Mouse (Mus musculus) lung, adult 18-20 months (tissue): ENCODE results near the gene Fos.
A peak's percentile ranks its signal among the peaks of the same experiment; 100 is the strongest.

Experiments
- DNase-seq, 2 experiments: peaks; one replicate each; pipeline ENCODE4 v3.0.0; 2022; ENCODE audit warnings: mixed read lengths in 2 of 2

Gene Fos

DNA sequence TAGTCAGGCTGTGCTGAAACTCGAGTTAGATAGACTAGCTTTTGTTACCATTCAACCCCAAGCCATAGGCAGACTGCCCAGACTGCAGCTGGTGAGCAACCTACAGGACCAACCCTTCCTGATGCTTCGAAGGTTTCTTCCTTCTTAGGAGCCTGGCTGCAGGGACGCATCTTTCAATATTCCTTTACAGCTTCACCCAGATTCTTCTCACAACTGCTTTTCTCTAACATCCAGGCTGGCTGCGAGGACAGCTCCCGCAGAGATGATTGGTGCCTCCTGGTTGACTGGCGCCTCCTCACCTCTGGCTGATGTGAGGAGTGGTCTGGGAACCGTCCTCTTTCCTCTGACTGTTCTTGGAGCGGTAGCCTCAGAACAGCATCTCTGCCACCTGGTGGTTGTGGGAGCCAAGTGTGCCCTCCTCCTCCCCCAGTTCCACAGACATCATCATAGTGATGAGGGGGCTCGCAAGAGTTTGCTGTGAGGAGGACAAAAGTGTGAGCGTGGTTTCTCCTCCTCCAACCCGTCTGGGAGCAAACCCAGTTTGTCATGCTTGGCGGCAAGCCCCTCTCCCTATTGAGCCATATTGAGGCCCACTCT is 14.0 kb downstream of the Fos start:
- DNase-seq, result peak; percentile 74 to 78

DNA sequence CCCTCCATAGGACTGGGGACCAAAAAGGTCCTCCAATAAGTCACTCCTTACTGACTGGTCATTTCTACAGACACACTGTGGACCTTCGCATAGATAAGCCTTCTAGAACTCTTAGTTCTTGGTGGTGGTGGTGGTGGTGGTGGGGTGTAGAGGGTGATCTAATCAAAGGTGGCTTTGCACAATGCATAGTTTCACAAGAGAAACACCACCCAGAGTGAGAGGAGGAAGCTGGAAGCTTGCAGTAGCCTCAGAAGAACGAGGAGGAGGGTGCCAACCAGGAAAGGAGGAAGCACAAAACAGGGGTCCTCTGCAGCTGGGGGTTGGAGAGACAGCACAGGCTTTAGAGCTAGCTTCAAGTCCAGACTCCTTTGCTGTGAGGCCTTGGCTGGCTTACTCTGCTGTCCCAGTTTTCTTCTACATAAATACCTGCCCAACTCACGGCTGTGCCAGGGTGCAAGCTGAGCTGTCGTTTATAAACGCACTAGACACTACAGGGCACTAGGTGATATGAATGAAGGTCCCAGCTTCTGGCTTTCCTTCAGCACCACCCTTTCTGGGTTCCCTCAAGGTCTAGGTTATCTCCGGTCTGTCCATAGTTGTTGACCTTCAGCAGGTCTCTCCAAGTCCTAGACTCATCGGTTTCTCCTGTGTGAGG is 15.7 kb downstream of the Fos start:
- DNase-seq, result peak in 1 of 2 experiments; percentile 31

DNA sequence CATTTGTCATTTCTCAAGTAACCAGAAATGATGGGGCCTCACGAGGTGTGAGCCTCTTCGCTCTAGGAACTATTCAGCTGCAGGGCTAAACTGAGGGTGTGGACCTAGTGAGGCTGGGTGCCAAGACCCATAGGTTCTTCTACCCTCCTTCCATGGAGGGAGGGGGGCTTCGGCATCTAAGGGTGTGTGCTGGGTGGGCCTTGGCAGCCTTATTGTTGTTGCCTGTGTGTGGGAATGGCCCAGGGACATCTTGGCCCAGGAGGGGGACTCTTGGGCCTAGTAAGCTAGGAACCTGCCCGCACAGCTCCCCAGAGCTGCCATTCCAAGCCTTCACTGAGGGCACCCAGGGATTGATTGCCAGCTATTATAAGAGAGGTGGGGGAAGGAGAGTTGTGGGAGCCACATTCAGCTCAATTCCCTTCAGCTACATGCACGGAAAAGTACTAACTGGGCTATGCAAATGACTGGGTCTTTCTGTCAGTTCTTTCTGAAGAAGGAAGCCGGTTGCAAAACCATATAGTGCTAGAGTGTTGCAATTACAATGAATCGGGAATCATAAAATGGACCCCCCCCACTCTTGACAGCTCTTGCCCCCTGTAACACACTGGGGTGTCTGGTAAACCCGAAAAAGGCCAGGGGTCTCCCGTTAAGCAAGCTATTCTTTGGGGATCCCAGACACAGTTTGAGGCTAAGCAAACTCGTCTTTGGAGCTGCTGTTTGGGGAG is 16.6 kb downstream of the Fos start:
- no peak for DNase-seq

DNA sequence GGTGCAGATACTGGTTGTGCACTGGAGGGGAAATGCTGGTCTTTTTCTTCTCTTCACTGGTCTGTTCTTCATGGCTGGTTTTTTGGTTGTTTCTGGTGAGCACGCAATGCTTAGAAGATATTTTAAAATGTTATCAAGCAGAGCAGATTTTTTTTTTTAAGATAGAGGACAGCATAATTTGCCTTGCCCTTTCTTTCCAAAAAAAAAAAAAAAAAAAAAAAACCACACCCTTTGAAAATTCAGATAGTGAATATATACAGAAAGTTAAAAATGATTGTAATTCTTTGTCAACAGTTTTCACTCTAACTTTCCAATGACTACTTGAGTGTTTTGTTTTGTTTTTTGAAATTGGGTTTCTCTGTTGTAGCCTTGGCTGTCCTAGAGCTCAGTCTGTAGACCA is 17.3 kb downstream of the Fos start:
- DNase-seq, result no peak

DNA sequence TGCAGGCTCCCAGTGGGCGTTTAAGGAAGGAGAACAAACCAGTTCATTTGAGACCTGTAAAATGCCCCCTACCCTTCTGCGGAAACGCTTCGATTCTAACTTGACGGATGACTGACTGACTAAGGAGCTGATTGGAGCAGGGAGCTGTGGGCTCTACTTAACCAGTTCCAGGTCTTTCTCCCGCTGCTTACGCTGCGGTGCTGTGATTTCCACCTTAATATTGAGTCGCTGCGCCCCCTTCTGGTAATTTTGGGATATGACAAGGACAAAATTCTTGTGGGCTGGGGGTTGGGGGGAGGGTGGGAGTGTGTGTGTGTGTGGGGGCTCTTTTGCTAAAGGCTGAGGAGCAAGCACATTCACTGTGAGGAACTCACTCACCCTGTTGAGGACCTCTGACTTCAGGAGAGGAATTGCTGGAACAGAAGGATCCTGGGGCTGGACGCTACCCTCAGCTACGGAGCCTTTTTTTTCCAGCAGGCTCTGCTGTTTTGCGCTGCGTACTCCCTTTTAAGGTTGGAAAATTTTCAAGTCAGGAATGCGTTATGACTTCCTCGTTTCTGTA is 18.5 kb downstream of the Fos start:
- DNase-seq, result peak; percentile 41 to 70

DNA sequence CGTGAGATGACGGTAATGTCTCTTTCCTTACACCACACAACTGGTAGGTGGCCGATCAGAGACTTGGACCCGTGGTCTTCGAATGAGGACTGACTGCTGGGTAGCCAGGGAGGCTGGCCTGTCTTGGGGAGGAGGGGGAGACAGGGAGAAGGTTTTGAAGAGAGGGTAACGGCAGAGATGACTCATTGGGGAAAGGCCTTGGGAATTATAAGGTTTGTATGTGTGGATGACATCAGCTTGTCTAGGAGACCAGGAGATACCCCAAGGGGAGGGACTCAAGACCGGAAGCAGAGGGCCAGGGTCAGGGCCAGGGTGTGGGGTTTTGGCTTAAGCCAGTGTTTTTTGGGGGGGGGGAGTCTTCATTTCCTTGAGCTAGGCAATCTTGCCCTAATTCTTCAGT is 22.6 kb downstream of the Fos start:
- no peak for DNase-seq

DNA sequence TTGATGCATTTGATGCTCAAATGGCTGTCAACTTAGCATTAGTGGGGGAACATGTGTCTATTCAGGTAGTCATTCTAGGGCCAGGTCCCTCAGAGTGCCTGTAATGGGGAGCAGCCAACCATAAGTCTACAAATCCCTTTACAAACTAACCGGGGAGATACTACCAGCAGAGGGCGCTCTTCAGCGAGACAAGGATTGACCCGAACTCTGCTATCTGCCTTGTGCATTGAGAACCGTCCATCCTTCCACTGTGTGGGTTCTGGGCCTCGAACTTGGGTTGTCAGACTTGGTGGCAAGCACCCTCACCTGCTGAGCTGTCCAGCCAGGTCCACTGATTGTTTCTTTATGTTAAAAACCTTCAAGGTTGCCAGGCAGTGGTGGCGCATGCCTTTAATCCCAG is 23.1 kb downstream of the Fos start:
- peak; percentile 68 to 73 for DNase-seq

DNA sequence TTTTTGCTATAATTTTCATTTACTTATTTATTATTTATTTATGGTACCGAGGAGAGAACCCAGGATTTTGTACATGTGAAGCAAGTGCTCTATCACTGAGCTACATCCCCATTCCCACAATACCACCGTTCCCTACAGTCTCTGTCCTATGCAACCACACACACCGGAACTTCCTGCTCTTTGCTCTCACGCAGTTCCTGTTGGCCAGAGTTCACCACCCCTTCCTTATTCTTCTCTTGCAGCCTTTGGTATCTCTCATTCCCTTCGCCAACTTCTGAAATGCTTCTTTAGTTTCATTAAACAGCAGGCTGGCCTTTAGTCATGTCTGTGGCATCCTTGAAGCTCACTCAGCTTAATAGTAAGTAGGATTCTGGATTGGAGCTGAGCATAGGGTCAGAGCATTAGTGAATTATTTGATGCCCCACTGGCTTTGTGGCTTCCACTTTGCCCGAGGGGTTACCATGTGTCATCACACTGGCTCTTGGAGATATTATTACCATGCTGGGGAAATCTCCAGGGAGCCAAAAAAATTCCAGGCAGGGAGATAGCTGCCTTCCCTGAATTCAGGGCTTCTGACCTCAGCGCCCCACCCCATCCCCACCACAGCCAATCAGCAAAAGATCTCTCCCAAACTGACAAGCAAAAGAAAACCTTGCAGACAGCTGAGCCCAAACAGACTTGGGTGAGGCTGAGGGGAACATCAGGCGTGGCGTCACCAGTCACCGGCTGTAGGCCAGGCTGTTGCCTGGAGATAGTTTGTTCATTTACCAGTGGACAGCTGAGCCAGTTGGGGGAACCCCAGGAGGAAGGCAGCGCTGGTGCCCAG is 23.8 kb downstream of the Fos start:
- peak; percentile 66 to 69 for DNase-seq

DNA sequence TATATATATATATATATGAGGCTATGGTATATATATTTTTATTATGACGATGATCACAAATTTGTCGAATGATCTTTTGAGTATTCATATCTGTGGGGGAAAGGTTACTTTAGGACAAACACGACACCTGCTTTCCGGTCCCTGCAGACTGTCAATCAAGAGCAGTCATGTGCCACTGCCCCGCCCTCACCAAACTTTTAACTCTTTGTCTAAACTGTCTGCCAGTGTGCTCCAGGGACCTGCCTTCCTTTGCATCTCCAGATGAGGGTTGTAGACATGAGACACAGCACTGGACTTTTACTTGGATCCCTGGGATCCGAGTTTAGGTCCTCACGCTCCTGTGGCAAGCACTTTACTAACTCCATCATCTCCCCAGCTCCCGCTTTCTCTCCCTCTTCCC is 25.3 kb downstream of the Fos start:
- no peak for DNase-seq

DNA sequence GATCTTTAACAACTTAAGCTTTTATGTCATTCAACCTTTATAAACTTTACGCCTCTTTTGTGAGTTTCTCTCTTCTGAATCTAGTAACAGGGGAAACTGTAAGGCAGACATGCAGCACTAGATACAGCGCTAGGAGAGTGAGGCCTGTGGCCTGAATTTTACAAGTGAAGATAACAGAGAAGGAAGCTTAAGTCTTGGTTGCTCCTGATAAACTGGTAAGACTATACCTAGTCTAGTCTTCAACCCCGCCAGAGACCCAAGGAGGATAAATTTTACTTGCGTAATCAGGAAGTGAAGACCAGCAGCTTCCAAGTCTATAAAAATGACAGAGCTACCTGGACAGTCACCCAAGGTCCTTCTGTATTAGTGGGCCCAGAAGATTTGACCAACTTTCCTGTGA is 29.0 kb downstream of the Fos start:
- no peak for DNase-seq

DNA sequence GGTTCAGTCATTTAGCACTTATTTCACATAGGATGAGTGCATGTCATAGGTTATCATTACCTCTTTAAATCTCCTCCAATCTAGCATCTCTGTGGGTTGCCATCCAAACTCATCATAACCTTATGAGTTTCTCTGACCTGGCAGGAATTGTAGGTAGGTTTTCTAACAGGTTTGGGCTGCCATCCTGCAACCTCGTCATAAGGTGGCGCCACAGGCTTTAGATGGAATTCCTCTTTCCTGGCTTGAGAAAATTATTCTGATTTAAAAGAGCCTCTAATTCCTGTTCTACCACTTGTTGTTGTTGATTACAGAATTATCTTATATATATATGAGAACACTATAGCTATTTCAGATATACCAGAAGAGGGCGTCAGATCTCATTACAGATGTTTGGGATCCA is 34.5 kb downstream of the Fos start:
- DNase-seq, result peak in 1 of 2 experiments; percentile 39

DNA sequence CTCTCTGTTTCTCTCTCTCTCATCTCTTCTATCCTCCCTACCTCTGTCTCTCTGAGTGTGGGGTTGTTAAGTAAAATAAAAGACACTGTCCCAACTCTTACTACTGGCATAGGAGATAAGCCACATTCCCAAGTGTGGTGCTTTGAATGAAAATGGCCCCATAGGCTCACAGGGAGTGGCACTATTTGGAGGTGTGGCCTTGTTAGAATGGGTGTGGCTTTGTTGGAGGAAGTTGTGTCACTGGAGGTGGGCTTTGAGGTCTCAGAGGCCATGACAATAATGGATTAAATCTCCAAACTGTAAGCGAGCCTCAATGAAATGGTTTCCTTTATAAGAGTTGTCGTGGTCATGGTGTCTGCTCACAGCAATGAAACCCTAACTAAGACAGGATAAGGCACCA is 36.3 kb downstream of the Fos start:
- no peak for DNase-seq

DNA sequence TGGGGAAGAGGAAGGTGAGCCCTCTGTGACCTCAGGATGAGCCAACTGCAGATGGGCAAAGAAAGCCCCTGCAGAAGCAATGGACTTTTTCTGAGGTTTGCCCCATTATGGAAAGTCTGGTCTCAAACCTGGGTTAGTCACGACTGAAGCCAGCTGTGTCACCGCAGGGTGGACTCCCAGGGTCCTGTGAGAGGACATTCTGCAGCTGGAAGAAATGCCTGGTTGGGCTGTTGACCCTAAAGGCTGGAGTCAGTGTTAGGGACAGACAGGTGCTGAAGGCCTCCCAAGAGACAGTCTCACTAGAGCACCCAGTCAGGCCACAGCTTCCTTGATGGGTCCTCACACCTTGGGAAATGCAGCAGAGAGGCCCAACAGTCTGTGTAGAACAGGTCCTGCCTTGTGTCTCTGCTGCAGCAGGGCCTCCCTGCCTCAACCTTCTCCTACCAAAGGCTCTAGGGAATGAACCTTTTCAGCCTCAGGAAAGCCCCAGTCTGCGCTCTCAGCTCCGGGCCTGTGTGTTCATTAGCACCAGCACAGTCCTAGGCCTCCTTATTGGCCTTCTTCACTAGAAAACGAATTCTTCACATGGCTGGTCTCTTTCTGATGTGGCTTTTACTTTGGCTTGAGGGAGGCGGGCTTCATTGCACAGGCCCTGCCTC is 40.2 kb downstream of the Fos start:
- DNase-seq, result no peak

DNA sequence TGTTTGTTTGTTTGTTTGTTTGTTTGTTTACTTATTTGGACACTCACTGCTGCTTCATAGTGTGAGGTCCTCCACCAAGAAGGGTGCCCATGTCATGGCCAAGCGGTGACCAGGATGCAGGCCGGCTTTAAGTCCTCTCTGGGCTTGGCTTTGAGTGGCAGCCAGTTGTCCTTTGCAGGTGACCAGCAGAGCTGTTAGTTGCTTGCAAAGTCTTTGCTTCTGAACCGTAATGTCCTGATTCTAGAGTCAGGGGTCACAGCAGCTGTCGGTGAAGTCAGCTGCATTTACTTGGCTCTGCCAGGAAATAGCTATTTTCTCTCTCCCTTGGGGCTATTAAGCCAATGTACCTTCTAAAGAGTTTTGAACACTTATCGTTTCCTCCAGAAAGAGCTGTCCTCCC is 41.3 kb downstream of the Fos start:
- no peak for DNase-seq

DNA sequence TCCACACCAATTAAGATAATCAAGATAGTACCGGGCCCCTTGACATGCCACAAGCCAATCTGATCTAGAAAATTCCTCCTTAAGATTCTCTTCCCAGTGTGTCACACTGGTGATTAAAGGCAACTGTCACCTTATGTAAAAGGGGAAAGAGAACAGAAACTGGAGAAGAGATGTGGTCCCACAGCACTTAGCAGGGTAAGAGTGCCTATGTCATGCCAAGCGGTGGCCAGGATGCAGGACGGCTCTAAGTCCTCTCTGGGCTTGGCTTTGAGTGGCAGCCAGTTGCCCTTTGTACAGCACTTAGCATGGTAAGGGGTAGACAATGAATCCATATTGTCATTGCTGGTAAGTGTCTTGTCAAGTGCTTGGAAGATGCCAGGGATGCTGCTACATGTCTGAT is 42.2 kb downstream of the Fos start:
- DNase-seq, result no peak

DNA sequence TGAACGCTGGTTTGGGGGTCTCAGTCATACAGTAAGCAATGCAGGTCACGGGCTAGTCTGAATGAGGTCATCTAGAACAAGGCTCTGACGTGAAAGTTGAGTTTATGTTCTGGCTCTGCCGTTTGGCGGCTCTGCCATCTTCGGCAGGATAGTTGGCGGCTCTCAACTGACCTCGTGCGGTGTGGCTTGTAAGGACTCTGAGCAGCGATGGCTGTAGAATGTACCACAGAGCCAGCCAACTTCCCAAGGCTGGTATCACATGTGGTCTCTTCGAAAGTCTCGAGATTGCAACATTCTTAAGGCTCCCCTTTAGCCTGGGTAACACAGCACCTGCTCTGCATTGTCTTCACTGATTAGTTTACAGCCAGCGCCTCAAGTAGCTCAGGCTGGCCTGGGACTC is 43.6 kb downstream of the Fos start:
- DNase-seq, result no peak

DNA sequence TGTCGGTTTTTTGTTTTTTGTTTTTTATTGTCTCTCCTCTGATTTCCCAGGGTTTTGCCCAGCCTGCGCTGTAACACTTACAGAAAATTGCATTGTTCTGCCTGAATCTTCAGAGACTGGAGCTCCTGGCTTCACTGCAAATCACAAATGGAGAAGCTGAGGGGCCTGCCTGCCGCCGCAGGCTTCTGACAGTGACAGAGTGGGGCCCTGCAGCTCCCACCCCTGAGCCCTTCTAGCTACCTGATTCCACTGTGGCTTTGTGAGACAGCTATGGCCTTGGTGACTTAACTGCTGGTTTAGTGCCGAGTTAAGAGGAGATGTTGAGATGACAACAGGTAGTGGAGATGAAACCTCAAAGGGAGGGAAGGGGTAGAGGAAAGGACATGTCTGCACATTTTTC is 44.3 kb downstream of the Fos start:
- DNase-seq, result no peak

DNA sequence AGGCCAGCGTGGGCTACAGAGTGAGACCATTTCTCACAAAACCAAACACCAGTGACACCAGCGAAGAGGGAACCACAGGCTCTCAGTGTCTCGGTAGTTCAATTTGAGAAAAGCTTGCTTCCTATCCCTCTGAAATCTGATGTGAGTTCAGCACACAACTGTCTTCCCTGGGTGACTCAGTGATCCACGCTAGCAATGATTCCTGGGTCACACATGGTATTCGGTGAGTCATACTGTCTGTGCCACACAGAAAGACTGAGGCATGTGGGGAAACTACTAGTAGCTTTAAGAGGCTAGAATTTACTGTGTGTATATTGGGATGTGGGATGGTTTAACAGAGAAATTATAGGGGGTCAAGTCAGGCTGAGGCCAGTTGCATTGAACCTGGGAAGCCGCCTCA is 45.9 kb downstream of the Fos start:
- no peak for DNase-seq

DNA sequence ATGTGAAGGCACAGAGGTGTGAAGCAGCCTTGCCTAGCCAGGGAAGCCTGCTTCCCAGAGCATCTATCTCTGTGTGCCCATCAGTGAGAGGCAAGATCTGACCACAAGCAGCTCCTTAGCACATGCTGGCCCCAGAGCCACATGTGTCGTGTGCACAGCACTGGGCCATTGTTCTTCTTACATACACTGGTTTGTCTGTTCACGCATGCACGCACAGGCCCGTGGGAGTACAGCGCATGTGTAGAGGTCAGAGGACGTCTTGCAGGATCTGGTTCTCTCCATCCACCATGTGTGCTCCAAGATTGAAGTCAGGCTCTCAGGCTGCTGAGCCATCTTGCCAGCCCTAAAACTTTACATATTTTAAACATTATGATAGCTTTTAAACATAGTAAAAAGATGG is 47.4 kb downstream of the Fos start:
- DNase-seq, result no peak

DNA sequence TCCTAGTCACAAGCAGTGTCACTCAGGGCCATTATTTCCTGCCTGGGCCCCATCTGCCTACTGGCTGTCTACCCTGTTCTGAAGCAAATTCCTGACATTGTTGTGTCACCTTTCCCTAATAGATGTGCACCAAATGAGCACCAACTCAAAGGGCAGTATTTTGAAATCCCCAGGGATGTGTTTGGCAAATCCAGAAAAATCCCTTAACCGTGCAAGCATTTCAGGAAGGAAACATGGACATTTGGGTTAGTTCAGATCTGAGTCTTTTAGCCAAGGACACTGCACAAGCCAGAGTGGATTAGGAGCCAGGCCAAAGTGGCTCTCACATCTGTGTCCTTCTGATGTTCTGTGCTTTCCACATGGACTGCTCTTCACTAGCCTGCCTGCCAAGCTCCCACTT is 48.0 kb downstream of the Fos start:
- DNase-seq, result peak in 1 of 2 experiments; percentile 28

DNA sequence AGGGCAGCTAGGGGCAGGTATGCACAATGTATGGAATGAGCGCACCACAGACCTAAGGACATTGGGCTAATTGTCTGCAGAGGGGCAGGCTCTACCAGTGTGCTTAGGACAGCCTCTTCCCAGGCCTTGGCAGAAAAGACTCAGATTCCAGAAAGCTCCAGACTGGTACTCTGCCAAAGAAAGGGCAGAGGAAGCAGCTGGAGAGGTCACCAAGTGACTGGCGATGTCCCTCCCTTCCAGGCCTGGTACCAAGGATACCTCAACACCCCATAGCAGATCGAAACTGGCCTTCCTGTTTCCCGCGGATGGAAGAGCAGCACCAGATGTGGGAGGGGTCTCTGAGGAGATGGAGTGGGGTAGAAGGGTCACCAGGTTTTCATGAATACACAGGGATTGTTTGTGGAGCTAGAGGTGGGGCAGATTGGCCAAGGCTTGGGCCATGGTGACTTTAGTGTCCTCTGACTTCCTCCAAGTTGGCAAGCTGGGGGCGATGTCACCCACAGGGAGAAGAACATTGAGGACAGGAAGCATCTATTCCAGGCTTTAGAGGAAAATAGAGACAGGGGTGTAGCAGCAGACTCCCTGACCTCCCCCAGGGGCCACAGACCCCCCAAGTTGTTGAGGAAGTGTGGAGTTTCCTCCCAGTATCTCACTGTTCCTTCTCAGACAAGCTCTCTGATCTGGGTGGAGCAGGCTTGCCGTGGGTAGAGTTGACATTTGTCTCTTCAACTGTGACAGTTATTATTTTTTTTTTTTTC is 49.1 kb downstream of the Fos start:
- DNase-seq, result peak; percentile 45 to 68
